Mouse (Mus musculus) lung, postnatal 0 days (tissue): ENCODE measurements around the gene Armc5. TPM values are rescaled to one million over a fixed set of nuclear protein-coding genes. Genes with fewer than 3 reads are reported as not detected.
A peak's percentile ranks its signal among the peaks of the same experiment; 100 is the strongest.

Source experiments
- ATAC-seq: fragments of 200-750 bp; cut with Nextera tagmentation; 2 replicates; pipeline ENCODE4 v1.8.0; 2017; ENCODE audit warnings: moderate library complexity
- DNase-seq: peaks from one replicate; pipeline ENCODE4 v3.0.0-alpha.2; 2016; ENCODE audit warnings: low spot score
- H3K27ac ChIP-seq: fragments of 300-500 bp; sonication (generic); 2 replicates; pipeline ENCODE4 v1.5.1; 2014; ENCODE audit warnings: antibody characterized with exemption, mild to moderate bottlenecking, low read length, mixed read lengths
- H3K27me3 ChIP-seq: fragments of 300-500 bp; sonication (generic); replicated peaks from 2 replicates; pipeline ENCODE4 v1.6.1; 2014; ENCODE audit warnings: low read length, mixed read lengths; ENCODE audit not compliant: insufficient read depth
- H3K36me3 ChIP-seq: fragments of 300-500 bp; sonication (generic); 2 replicates; pipeline ENCODE4 v1.6.1; 2014; ENCODE audit warnings: low read length, mixed read lengths; ENCODE audit not compliant: insufficient read depth
- H3K4me1 ChIP-seq: fragments of 300-500 bp; sonication (generic); 2 replicates; pipeline ENCODE4 v1.6.1; 2014; ENCODE audit warnings: antibody characterized with exemption, low read depth, low read length, mixed read lengths; ENCODE audit not compliant: insufficient read depth
- H3K4me2 ChIP-seq: fragments of 300-500 bp; sonication (generic); replicated peaks from 2 replicates; pipeline ENCODE4 v1.6.1; 2014; ENCODE audit warnings: low read depth, mild to moderate bottlenecking, low read length, moderate library complexity, mixed read lengths
- H3K4me3 ChIP-seq: fragments of 300-500 bp; sonication (generic); 2 replicates; pipeline ENCODE4 v1.5.1; 2014; ENCODE audit warnings: low read depth, low read length
- H3K9ac ChIP-seq: fragments of 300-500 bp; sonication (generic); replicated peaks from 2 replicates; pipeline ENCODE4 v1.6.1; 2014; ENCODE audit warnings: low read depth, mild to moderate bottlenecking
- H3K9me3 ChIP-seq: fragments of 300-500 bp; sonication (generic); 2 replicates; pipeline ENCODE4 v1.6.1; 2016; ENCODE audit warnings: low read length, mixed read lengths
- CTCF ChIP-seq: IDR thresholded peaks from 2 replicates; pipeline ENCODE4 v1.5.1; 2016; ENCODE audit warnings: antibody characterized with exemption, mild to moderate bottlenecking
- EP300 ChIP-seq: IDR thresholded peaks from 2 replicates; pipeline ENCODE4 v1.6.1; 2016; ENCODE audit warnings: antibody characterized with exemption, mild to moderate bottlenecking, control low read depth
- WGBS: fragments of 180-500 bp; shearing (Covaris S2); extraction: QIAGEN DNeasy Blood & Tissue Kit; methylation state at CpG from one replicate; pipeline ENCODE4 v1.1.7; 2014; 5-methylcytosine and 5-hydroxymethylcytosine counted together
- polyA plus RNA-seq: library from polyadenylated mRNA; unstranded; fragments of >200 nt; fragmentation: Nextera tagmentation; extraction: Ambion mirVana; gene quantifications from 2 replicates; pipeline ENCODE4 v1.2.1, GENCODE M21; 2015

The Armc5 gene
- polyA plus RNA-seq, 1 experiment from 2014 or later: 20.3 TPM

GRCm38 (mm10) chr7:128208187-128208586 lies 29.0 kb upstream of the Armc5 start:
- no peak overlapping the region for H3K27ac ChIP-seq
- H3K9ac ChIP-seq: no peak overlapping the region
- H3K27me3 ChIP-seq: no peaks in the 10 kb centered on the region
- ATAC-seq (peak; percentile 38), DNase-seq (peak; percentile 86)
- H3K4me1 ChIP-seq: no peaks in the 10 kb centered on the region
- H3K9me3 ChIP-seq: no peaks in the 10 kb centered on the region
- H3K36me3 ChIP-seq: no peaks in the 10 kb centered on the region
- 6% methylated on average over 4 of the region's 4 CpGs for WGBS
- no peak overlapping the region for H3K4me2 ChIP-seq
- H3K4me3 ChIP-seq: no peak overlapping the region
- TF ChIP-seq EP300 (no peak), CTCF (peak; percentile 94)

GRCm38 (mm10) chr7:128209826-128210225 lies 27.3 kb upstream of the Armc5 start:
- Histone ChIP-seq H3K27me3 (no peaks in the 10 kb centered on the region), H3K4me1 (no peaks in the 10 kb centered on the region), H3K4me2 (no peak overlapping the region), H3K27ac (no peak overlapping the region), H3K4me3 (no peak overlapping the region), H3K36me3 (no peaks in the 10 kb centered on the region), H3K9me3 (no peaks in the 10 kb centered on the region), H3K9ac (no peak overlapping the region)
- no peak for DNase-seq
- 35% methylated on average over 3 of the region's 3 CpGs for WGBS
- TF ChIP-seq CTCF (no peak), EP300 (no peak)
- no peak for ATAC-seq

- Histone ChIP-seq H3K9me3 (no peaks in the 10 kb centered on the region), H3K4me1 (no peaks in the 10 kb centered on the region), H3K4me2 (no peak overlapping the region), H3K9ac (no peak overlapping the region), H3K27ac (no peak overlapping the region), H3K27me3 (no peaks in the 10 kb centered on the region), H3K36me3 (no peaks in the 10 kb centered on the region), H3K4me3 (no peak overlapping the region)
- DNase-seq (no peak), ATAC-seq (no peak)
- 54% methylated on average over 4 of the region's 4 CpGs for WGBS
- TF ChIP-seq CTCF: no peak
- no peak for TF ChIP-seq EP300
These were observed 17.2 kb upstream of the Armc5 start for GRCm38 (mm10) chr7:128219952-128220351.

GRCm38 (mm10) chr7:128220936-128221335 lies 16.2 kb upstream of the Armc5 start:
- TF ChIP-seq EP300 (no peak), CTCF (no peak)
- no peak for ATAC-seq
- Histone ChIP-seq H3K4me2 (no peak overlapping the region), H3K4me3 (no peak overlapping the region), H3K27me3 (no peaks in the 10 kb centered on the region), H3K36me3 (no peaks in the 10 kb centered on the region), H3K27ac (no peak overlapping the region), H3K4me1 (no peaks in the 10 kb centered on the region), H3K9ac (no peak overlapping the region), H3K9me3 (no peaks in the 10 kb centered on the region)
- 81% methylated on average over 3 of the region's 3 CpGs for WGBS
- DNase-seq: no peak

- Histone ChIP-seq H3K4me1 (peaks cover under 1% of the 10 kb centered on the region; the same call in 1 of the 2 replicates), H3K4me3 (no peak overlapping the region), H3K9me3 (no peaks in the 10 kb centered on the region), H3K4me2 (no peak overlapping the region), H3K9ac (no peak overlapping the region), H3K27me3 (no peaks in the 10 kb centered on the region), H3K27ac (no peak overlapping the region), H3K36me3 (no peaks in the 10 kb centered on the region)
- 37% methylated on average over 8 of the region's 8 CpGs for WGBS
- DNase-seq (no peak), ATAC-seq (no peak)
- no peak for TF ChIP-seq CTCF
- TF ChIP-seq EP300: no peak
These were observed 5.4 kb upstream of the Armc5 start for GRCm38 (mm10) chr7:128231741-128232140.

- TF ChIP-seq EP300 (no peak), CTCF (no peak)
- DNase-seq (no peak), ATAC-seq (no peak)
- WGBS: 79% methylated on average over 2 of the region's 2 CpGs
- Histone ChIP-seq H3K4me3 (no peak overlapping the region), H3K27ac (no peak overlapping the region), H3K36me3 (no peaks in the 10 kb centered on the region; the same call in 1 of the 2 replicates), H3K9me3 (no peaks in the 10 kb centered on the region), H3K4me1 (peaks cover 3% of the 10 kb centered on the region; the same call in 1 of the 2 replicates), H3K27me3 (no peaks in the 10 kb centered on the region), H3K9ac (no peak overlapping the region), H3K4me2 (no peak overlapping the region)
These were observed 2.3 kb upstream of the Armc5 start for GRCm38 (mm10) chr7:128234796-128235195.

- TF ChIP-seq CTCF (no peak), EP300 (no peak)
- DNase-seq (no peak), ATAC-seq (no peak)
- Histone ChIP-seq H3K9me3 (no peaks in the 10 kb centered on the region), H3K36me3 (no peaks in the 10 kb centered on the region; the same call in 1 of the 2 replicates), H3K27me3 (no peaks in the 10 kb centered on the region), H3K9ac (no peak overlapping the region), H3K4me3 (no peak overlapping the region), H3K4me1 (peaks cover 3% of the 10 kb centered on the region; the same call in 1 of the 2 replicates), H3K27ac (no peak overlapping the region), H3K4me2 (no peak overlapping the region)
- 57% methylated on average over 1 of the region's 1 CpGs for WGBS
These were observed 1.7 kb upstream of the Armc5 start for GRCm38 (mm10) chr7:128235481-128235880.
